Mouse (Mus musculus) bone marrow, adult 2 months (tissue): ENCODE measurements around the gene Syt3.

Experiments
- CTCF ChIP-seq: fragments of 200-500 bp; IDR thresholded peaks from 2 replicates; pipeline ENCODE4 v1.5.1; 2011; ENCODE audit warnings: low read length, control low read depth; ENCODE audit not compliant: control insufficient read depth, insufficient read depth
- POLR2A ChIP-seq: fragments of 200-500 bp; IDR thresholded peaks from 2 replicates; pipeline ENCODE4 v1.6.1; 2011; ENCODE audit warnings: low read depth, mild to moderate bottlenecking, control low read depth, low read length, borderline replicate concordance; ENCODE audit not compliant: control insufficient read depth

- TF ChIP-seq CTCF (no peak), POLR2A (no peak)
These were observed 43.8 kb downstream of the Syt3 start for GRCm38 (mm10) chr7:44427666-44428065.
